Mouse (Mus musculus) stomach, embryonic 14.5 days (tissue): ENCODE data around the gene Polr3c. TPM values are rescaled to one million over a fixed set of nuclear protein-coding genes. Genes with fewer than 3 reads are reported as not detected.
"Not testable (repeated sequence)": the region's sequence is repeated elsewhere in the genome, so short reads cannot be mapped to it uniquely, and the experiment has no call there.

Source experiments
- ATAC-seq: fragments of 200-750 bp; cut with Nextera tagmentation; 2 replicates; pipeline ENCODE4 v1.8.0; 2017; ENCODE audit warnings: low read depth, moderate TSS enrichment; ENCODE audit not compliant: insufficient number of reproducible peaks, insufficient read depth, low FRiP score
- H3K27ac ChIP-seq: fragments of 300-500 bp; sonication (generic); 2 replicates; pipeline ENCODE4 v1.5.1; 2014; ENCODE audit warnings: mild to moderate bottlenecking, low read length, moderate library complexity, mixed read lengths
- H3K27me3 ChIP-seq: fragments of 300-500 bp; sonication (generic); 2 replicates; pipeline ENCODE4 v1.6.1; 2014; ENCODE audit warnings: low read length, control low read depth, mixed read lengths; ENCODE audit not compliant: control insufficient read depth, insufficient read depth
- H3K36me3 ChIP-seq: fragments of 300-500 bp; sonication (generic); 2 replicates; pipeline ENCODE4 v1.6.1; 2014; ENCODE audit warnings: mild to moderate bottlenecking, control low read depth, low read length, moderate library complexity, mixed read lengths; ENCODE audit not compliant: control insufficient read depth, insufficient read depth
- H3K4me1 ChIP-seq: fragments of 300-500 bp; sonication (generic); 2 replicates; pipeline ENCODE4 v1.6.1; 2014; ENCODE audit warnings: low read length, control low read depth, mixed read lengths; ENCODE audit not compliant: control insufficient read depth, insufficient read depth
- H3K4me2 ChIP-seq: fragments of 300-500 bp; sonication (generic); replicated peaks from 2 replicates; pipeline ENCODE4 v1.6.1; 2014; ENCODE audit warnings: low read depth, low read length, control low read depth
- H3K4me3 ChIP-seq: fragments of 300-500 bp; sonication (generic); 2 replicates; pipeline ENCODE4 v1.5.1; 2014; ENCODE audit warnings: low read depth, low read length, control low read depth
- H3K9ac ChIP-seq: fragments of 300-500 bp; sonication (generic); replicated peaks from 2 replicates; pipeline ENCODE4 v1.6.1; 2014; ENCODE audit warnings: low read depth, mild to moderate bottlenecking, control low read depth, low read length, moderate library complexity, mixed read lengths
- H3K9me3 ChIP-seq: fragments of 300-500 bp; sonication (generic); 2 replicates; pipeline ENCODE4 v1.6.1; 2016; ENCODE audit warnings: low read depth, low read length, control low read depth; ENCODE audit not compliant: control insufficient read depth
- WGBS: fragments of 180-500 bp; shearing (Covaris S2); extraction: QIAGEN DNeasy Blood & Tissue Kit; methylation state at CpG from one replicate; pipeline ENCODE4 v1.1.7; 2014; 5-methylcytosine and 5-hydroxymethylcytosine counted together
- polyA plus RNA-seq: library from polyadenylated mRNA; unstranded; fragments of >200 nt; fragmentation: Nextera tagmentation; extraction: Ambion mirVana; gene quantifications from 2 replicates; pipeline ENCODE4 v1.2.1, GENCODE M21; 2014

Polr3c gene
- polyA plus RNA-seq, 1 experiment from 2014 or later, result 32.5 TPM

DNA sequence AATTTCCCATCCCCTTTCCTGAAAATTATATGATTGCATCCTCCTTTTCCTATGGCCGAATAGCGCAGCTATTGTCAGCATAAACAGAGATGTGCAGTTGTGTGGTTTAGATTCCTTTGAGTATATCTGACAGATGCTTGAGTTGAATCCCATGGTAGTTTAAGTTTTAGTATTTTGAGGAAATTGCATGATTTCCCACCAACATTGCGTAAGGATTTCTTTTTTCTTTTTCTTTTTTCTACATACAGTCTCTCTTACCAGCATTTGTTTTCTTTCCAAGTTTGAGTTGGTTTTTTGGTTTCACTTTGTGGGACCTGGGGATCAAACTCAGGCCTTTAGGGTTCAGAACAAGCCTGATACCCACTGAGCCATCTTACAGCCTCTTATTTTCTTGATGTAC lies 16.9 kb upstream of the Polr3c start:
- no peaks in the 10 kb centered on the region for H3K4me1 ChIP-seq
- WGBS, result 94% methylated on average over 3 of the region's 3 CpGs
- no peak overlapping the region for H3K4me2 ChIP-seq
- no peaks in the 10 kb centered on the region for H3K27me3 ChIP-seq
- ATAC-seq, result no peak
- H3K9me3 ChIP-seq, result no peaks in the 10 kb centered on the region
- H3K9ac ChIP-seq, result no peak overlapping the region
- H3K27ac ChIP-seq, result no peak overlapping the region
- no peaks in the 10 kb centered on the region for H3K36me3 ChIP-seq
- no peak overlapping the region for H3K4me3 ChIP-seq

GRCm38 (mm10) chr3:96740279-96740678 lies 12.9 kb upstream of the Polr3c start:
- not testable (repeated sequence) for H3K4me3 ChIP-seq, H3K9me3 ChIP-seq, H3K9ac ChIP-seq, H3K4me2 ChIP-seq, H3K27me3 ChIP-seq, H3K27ac ChIP-seq, ATAC-seq, H3K36me3 ChIP-seq, H3K4me1 ChIP-seq

DNA sequence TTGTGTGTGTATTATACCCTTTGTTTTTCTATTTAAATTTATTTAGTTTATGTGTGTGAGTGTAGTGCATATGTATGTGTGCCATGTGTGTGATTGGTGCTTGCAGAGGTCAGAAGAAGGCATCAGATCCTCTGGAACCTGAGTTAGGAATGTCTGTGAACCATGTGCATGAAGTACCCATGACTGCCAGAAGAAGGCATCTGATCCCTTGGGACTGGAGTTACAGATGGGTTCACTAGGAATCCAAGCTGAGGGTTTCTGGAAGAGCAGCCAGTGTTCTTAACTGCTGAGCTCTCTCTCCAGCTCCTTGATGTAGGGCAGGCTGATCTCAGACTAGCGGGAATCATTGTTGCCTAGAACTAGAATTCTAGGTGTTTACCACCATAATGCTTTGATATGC lies 10.6 kb upstream of the Polr3c start:
- H3K27ac ChIP-seq, result no peak overlapping the region
- no peaks in the 10 kb centered on the region for H3K36me3 ChIP-seq
- no peak overlapping the region for H3K4me2 ChIP-seq
- no peaks in the 10 kb centered on the region for H3K27me3 ChIP-seq
- H3K4me1 ChIP-seq, result no peaks in the 10 kb centered on the region
- no peak overlapping the region for H3K4me3 ChIP-seq
- H3K9ac ChIP-seq, result no peak overlapping the region
- WGBS, result 91% methylated on average over 1 of the region's 1 CpGs
- ATAC-seq, result no peak
- no peaks in the 10 kb centered on the region for H3K9me3 ChIP-seq

- no peak for ATAC-seq
- H3K4me1 ChIP-seq, result no peaks in the 10 kb centered on the region
- WGBS, result 41% methylated on average over 1 of the region's 1 CpGs
- no peaks in the 10 kb centered on the region for H3K9me3 ChIP-seq
- H3K9ac ChIP-seq, result no peak overlapping the region
- no peaks in the 10 kb centered on the region for H3K27me3 ChIP-seq
- no peak overlapping the region for H3K27ac ChIP-seq
- H3K4me3 ChIP-seq, result no peak overlapping the region
- H3K36me3 ChIP-seq, result no peaks in the 10 kb centered on the region; the same call in 1 of the 2 replicates
- H3K4me2 ChIP-seq, result no peak overlapping the region
Measured at GRCm38 (mm10) chr3:96737013-96737740, 9.7 kb upstream of the Polr3c start.

- H3K9me3 ChIP-seq, result no peaks in the 10 kb centered on the region
- H3K4me2 ChIP-seq, result no peak overlapping the region
- no peak overlapping the region for H3K4me3 ChIP-seq
- H3K9ac ChIP-seq, result no peak overlapping the region
- no peak for ATAC-seq
- no peaks in the 10 kb centered on the region; the same call in 1 of the 2 replicates for H3K36me3 ChIP-seq
- no peaks in the 10 kb centered on the region for H3K27me3 ChIP-seq
- 89% methylated on average over 2 of the region's 2 CpGs for WGBS
- no peak overlapping the region for H3K27ac ChIP-seq
- H3K4me1 ChIP-seq, result no peaks in the 10 kb centered on the region
Measured at GRCm38 (mm10) chr3:96735200-96735599, 7.8 kb upstream of the Polr3c start.

DNA sequence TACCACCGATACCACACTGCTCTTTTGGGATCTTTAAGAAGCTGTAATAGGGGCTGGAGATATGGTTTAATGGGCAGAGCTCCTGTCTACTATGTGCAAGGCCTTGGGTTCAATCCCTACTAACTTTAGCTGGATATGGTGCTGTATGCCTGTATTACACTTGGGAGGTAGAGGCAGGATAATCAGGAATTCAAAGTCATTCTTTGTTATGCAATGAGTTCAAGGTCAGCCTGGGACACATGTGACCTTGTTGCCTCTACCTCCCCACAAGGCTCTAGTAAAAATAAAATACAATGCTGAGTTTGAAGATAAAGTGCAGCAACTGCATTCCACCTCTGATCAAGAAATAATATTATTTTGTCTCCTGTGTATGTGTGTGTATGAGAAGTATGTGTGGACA lies 6.6 kb upstream of the Polr3c start:
- Histone ChIP-seq H3K4me2 (no peak overlapping the region), H3K9ac (no peak overlapping the region), H3K4me1 (peaks cover 6% of the 10 kb centered on the region; the same call in 1 of the 2 replicates), H3K27me3 (no peaks in the 10 kb centered on the region), H3K36me3 (no peaks in the 10 kb centered on the region; the same call in 1 of the 2 replicates), H3K27ac (no peak overlapping the region), H3K4me3 (no peak overlapping the region), H3K9me3 (no peaks in the 10 kb centered on the region)
- 89% methylated on average over 1 of the region's 1 CpGs for WGBS
- no peak for ATAC-seq

DNA sequence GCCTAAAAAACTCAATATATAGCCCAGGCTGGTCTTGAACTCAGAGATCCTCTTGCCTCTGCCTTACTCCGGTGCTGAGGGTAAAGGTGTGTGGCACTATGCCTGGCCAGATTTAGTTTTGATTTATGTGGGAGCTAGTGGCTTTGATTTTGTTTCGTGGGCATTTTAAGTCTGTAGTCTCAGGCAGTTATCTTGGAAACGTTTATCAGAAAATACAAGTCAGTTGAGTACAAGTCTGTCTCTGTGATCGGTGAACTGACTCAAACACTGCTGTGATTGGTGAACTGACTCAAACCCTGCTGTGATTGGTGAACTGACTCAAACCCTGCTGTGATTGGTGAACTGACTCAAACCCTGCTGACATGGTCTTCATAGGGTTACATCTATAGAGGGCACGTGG lies 3.4 kb upstream of the Polr3c start:
- WGBS, result 71% methylated on average over 5 of the region's 5 CpGs
- no peak for ATAC-seq
- H3K4me2 ChIP-seq, result no peak overlapping the region
- no peaks in the 10 kb centered on the region; the same call in 1 of the 2 replicates for H3K36me3 ChIP-seq
- peaks cover 16% of the 10 kb centered on the region; the same call in 1 of the 2 replicates for H3K4me1 ChIP-seq
- no peak overlapping the region for H3K9ac ChIP-seq
- no peak overlapping the region for H3K4me3 ChIP-seq
- H3K9me3 ChIP-seq, result no peaks in the 10 kb centered on the region
- H3K27ac ChIP-seq, result no peak overlapping the region
- H3K27me3 ChIP-seq, result no peaks in the 10 kb centered on the region

DNA sequence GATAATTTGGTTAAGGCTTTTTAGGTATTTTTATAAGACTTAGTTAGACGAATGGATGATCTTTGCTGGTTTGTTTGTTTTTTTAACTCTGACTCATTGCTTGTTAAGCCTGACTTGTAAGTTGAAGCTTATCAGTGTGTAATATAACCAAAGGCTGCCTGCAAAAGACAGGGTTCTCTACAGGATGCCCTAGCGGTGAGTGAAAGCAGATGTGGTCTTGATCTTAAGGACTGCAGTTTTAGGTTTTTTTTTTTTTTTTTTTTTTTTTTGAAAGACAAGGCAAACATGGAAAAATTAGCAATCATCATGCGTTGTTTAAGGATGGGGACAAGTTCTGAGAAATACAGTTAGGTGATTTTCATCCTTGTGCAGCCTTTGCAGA lies 2.0 kb upstream of the Polr3c start:
- 27% methylated on average over 3 of the region's 3 CpGs for WGBS
- peak overlapping the region; percentile 58; the same call in 1 of the 2 replicates for H3K4me2 ChIP-seq
- peaks cover 16% of the 10 kb centered on the region; the same call in 1 of the 2 replicates for H3K4me1 ChIP-seq
- H3K27ac ChIP-seq, result no peak overlapping the region
- H3K9me3 ChIP-seq, result no peaks in the 10 kb centered on the region
- H3K27me3 ChIP-seq, result no peaks in the 10 kb centered on the region
- no peaks in the 10 kb centered on the region; the same call in 1 of the 2 replicates for H3K36me3 ChIP-seq
- ATAC-seq, result no peak
- no peak overlapping the region for H3K9ac ChIP-seq
- H3K4me3 ChIP-seq, result peak overlapping the region; percentile 69; the same call in 1 of the 2 replicates
